Mouse (Mus musculus) lung, postnatal 25 days (tissue): ENCODE measurements around the gene Tspoap1.

Experiments used
- DNase-seq: peaks from one replicate; pipeline ENCODE4 v3.0.0; 2022; ENCODE audit warnings: low spot score

Gene Tspoap1

DNA sequence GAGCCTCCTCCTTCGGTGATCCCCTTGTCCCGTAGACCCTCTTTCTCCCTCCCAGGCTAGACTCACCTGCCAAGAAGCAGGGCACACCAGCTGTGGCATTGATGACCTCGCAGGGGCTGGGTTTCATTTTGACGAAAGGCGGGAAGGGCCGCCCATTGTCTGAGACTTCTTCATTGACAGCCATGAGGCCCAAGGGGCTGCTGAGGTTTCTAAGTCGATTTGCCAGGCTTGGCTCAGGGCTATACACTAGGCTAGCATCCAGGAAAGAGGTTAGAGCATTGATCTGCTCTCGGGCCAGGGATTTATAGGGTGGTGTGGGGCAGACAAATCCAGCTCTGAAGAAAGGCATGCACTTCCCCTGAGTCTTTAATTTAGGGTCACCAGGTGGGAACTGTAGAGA lies 54.5 kb downstream of the Tspoap1 start:
- no peak for DNase-seq

DNA sequence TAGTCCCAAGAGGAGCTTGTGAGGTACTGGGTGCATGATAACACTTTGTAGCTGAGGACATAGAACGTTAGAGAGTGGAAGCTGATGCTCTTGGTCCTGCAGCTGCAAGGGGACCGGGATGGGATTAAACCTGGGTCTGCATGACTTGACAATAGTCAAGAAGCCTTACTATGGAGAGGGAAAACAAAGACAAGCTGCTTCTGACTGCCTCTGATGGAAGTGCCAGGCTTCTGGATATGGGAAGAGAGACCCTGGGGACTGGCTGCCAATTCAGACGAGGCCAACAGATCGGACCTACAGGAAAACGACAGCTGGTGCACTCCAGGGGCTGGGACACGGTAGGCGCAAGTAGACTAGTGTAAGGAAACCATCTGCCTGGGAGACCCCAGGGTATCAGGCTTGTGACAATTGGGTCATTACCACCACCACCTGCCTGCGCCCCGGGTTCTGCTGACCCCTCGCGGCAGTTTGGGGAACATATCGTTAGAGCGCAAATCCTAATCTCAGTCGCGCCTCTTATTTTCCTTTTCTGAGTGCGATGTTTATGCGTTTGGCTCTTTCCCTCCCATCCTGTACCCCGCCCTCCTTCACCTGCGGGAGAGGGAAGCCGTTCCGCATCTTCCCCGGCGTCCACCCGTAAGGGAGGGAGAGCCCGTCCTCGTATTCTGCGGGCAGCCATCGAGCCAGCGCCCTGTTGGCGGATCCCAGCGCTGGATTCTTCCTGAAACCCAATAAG lies 56.5 kb downstream of the Tspoap1 start:
- no peak for DNase-seq

DNA sequence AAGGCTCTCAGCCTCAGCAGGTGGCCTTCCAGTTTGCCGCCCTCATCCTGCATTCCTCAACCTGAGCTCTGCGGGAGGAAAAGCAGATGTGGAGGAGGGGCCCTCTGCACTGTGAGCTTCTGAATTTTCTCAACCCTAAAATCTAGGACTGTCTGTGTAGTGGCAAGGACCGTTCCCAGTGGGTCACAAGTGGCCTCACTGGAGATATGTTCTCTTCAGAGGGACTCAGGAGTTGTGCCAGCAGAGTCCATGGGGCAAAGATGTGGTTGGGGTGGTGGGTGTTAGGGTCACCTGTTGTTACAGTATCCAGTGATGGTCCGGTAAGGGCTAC lies 57.1 kb downstream of the Tspoap1 start:
- no peak for DNase-seq

DNA sequence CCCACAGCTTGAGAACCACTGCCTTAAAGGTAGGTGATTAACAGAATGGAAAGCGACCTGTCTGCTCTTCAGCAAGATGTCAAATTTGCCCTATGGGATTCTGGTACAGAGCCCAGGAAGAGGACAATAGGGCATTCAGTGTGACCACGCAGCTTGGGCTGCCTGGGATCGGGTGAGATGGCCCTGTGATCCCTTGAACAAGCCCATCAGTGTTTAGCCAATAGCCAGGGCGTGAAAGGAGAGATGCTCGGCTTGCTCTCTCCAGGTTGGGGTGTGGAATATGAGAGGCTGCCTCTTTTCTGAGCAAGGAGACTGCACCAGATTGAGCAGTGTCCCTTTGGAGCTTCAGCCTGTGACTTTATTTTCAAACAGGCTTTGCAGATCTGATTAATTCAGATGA lies 61.2 kb downstream of the Tspoap1 start:
- no peak for DNase-seq

DNA sequence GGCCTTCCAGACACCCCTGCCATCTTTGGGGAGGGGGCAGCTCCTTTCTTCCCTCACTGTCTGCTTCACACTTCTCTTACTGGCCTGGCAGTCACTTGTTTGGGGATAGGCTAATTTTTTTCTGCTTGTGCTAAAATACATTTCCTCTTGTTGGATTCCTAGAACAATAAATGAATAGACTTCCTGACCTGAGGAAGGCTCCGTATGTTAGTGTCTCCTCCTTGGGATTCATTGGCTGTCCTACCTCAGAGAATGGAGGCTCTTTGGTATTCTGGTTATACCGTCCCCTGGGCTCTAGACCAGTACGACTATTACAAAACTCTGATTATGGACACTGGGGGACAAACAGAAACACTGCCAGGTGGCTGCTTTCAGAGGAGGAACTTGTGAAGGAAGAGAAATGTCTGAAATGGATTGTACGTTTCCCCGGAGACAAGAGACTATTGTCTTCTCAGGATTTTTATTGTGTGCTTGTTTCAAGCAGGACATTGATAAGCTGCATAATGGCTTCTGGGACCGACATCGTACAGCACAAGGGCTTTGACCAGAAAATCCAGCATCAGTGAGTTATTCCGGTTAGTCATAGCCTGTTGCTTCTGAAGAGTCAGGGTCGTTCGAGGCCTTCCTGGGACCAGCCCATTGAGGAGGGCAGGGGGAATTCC lies 68.0 kb downstream of the Tspoap1 start, which contains the start of gene Lpo:
Gene Lpo (minus strand): TSS at position 51 of the 662 bp plus-strand sequence.
- DNase-seq = no peak
